Mouse (Mus musculus) kidney, adult 9 months (tissue): Measurements from ENCODE around the gene Gm20916.
"Not testable (repeated sequence)": the region's sequence is repeated elsewhere in the genome, so short reads cannot be mapped to it uniquely, and the experiment has no call there.

Experiments
- DNase-seq: peaks from one replicate; pipeline ENCODE4 v3.0.0; 2022

Gm20916 gene

GRCm38 (mm10) chrY:79319265-79319664 lies at the start of gene Gm20916:
Gene Gm20916, plus strand, starts transcription at chrY:79319565.
- not testable (repeated sequence) for DNase-seq
